16 mouse cellular contexts compared by ENCODE assay signal in the genomic region with DNA sequence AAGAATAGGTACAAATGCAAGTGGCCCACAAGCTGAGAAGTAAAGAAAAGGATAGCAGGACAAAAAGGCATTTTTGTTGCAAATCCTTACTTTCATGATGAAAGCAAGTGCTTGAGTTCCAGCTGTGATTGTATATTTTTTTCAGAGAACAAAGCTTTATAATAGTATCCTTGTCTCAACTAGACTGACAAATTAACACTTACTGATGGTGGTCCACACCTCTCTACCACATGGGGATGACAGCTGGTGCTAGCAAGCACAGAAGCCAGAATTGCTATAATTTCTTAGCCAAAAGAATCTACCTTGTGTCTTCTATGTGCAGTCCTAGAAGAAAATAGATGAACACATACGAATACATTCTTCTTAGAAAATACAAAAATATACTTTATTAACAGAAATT.
"Had no signal": no experiment of that assay in that cellular context is flagged by ENCODE, and none has a peak within 500 bp of the region (broad histone marks: within the 10 kb centered on the region; RNA-seq: fewer than 3 reads in every experiment).

No protein-coding gene starts in this region.

- H3K27me3 ChIP-seq: lung, embryonic 15.5 days; megakaryocyte, embryonic 14.5 days; midbrain, embryonic 12.5 days; neural tube, embryonic 12.5 days; stomach, embryonic 15.5 days had no signal

- ATAC-seq: lung, postnatal 0 days had no signal

- DNase-seq: lung, adult 2 months; lung, postnatal 14 days; lung, postnatal 36 days; midbrain, embryonic 14.5 days; right cerebral cortex, postnatal 14 days; thymus, adult 2 months; thymus, postnatal 25 days; thymus, postnatal 4 days had no signal

- H3K4me3 ChIP-seq: lung, embryonic 15.5 days; megakaryocyte, embryonic 14.5 days; midbrain, embryonic 12.5 days; neural tube, embryonic 12.5 days; stomach, embryonic 15.5 days had no signal

- H3K4me2 ChIP-seq: lung, embryonic 15.5 days; midbrain, embryonic 12.5 days; neural tube, embryonic 12.5 days; stomach, embryonic 15.5 days had no signal

- H3K27ac ChIP-seq: lung, embryonic 15.5 days; macrophage; midbrain, embryonic 12.5 days; neural tube, embryonic 12.5 days; stomach, embryonic 15.5 days; stomach, postnatal 0 days had no signal

- H3K36me3 ChIP-seq: lung, embryonic 15.5 days; midbrain, embryonic 12.5 days; neural tube, embryonic 12.5 days; stomach, embryonic 15.5 days had no signal

- H3K4me1 ChIP-seq: lung, embryonic 15.5 days; megakaryocyte, embryonic 14.5 days; midbrain, embryonic 12.5 days; neural tube, embryonic 12.5 days; stomach, embryonic 15.5 days had no signal

- H3K9ac ChIP-seq: lung, embryonic 15.5 days; midbrain, embryonic 12.5 days; neural tube, embryonic 12.5 days; stomach, embryonic 15.5 days had no signal

- H3K9me3 ChIP-seq: lung, embryonic 15.5 days; megakaryocyte, embryonic 14.5 days; midbrain, embryonic 12.5 days; neural tube, embryonic 12.5 days; stomach, embryonic 15.5 days had no signal
